Comparison of ENCODE assay signal across 24 mouse cellular contexts in genomic region chr11:57857709-57858108, GRCm38 (mm10). TPM values are rescaled to one million over a fixed set of nuclear protein-coding genes. Genes with fewer than 3 reads are reported as not detected.
"Had no signal": no experiment of that assay in that cellular context is flagged by ENCODE, and none has a peak within 500 bp of the region (broad histone marks: within the 10 kb centered on the region; RNA-seq: fewer than 3 reads in every experiment).

No protein-coding gene starts in this region.

- H3K9ac ChIP-seq: forebrain, postnatal 0 days; heart, embryonic 12.5 days; hindbrain, embryonic 13.5 days; hindbrain, embryonic 15.5 days; limb, embryonic 12.5 days had no signal

- H3K27me3 ChIP-seq: hindbrain, embryonic 13.5 days; hindbrain, embryonic 15.5 days; limb, embryonic 12.5 days had no signal

- H3K4me3 ChIP-seq: heart, adult 2 months; heart, embryonic 12.5 days; hindbrain, embryonic 13.5 days; hindbrain, embryonic 15.5 days; layer of hippocampus, adult 2 months; left cerebral cortex, adult 2 months; limb, embryonic 10.5 days; limb, embryonic 12.5 days had no signal

- DNase-seq: forebrain, postnatal 0 days; gastrocnemius, postnatal 14 days; gastrocnemius, postnatal 36 days; heart, adult 11 months; heart, adult 2 months; heart, postnatal 10 days; kidney, adult 11 months; kidney, adult 8-10 months; kidney, postnatal 10 days; kidney, postnatal 25 days; kidney, postnatal 4 days; liver had no signal

- H3K4me1 ChIP-seq: heart, embryonic 12.5 days; hindbrain, embryonic 13.5 days; hindbrain, embryonic 15.5 days had no signal

- H3K4me2 ChIP-seq: heart, embryonic 12.5 days; hindbrain, embryonic 13.5 days; hindbrain, embryonic 15.5 days; limb, embryonic 12.5 days had no signal

- H3K36me3 ChIP-seq: heart, embryonic 12.5 days; hindbrain, embryonic 13.5 days; hindbrain, embryonic 15.5 days; limb, embryonic 10.5 days; limb, embryonic 12.5 days had no signal

- H3K27ac ChIP-seq: heart, adult 2 months; hindbrain, embryonic 13.5 days; hindbrain, embryonic 15.5 days; hindbrain, postnatal 0 days; layer of hippocampus, adult 2 months; left cerebral cortex, adult 2 months; limb, embryonic 10.5 days; limb, embryonic 12.5 days had no signal

- H3K9me3 ChIP-seq: heart, embryonic 12.5 days; hindbrain, embryonic 13.5 days; hindbrain, embryonic 15.5 days; limb, embryonic 10.5 days; limb, embryonic 12.5 days had no signal

- ATAC-seq: forebrain, postnatal 0 days; hindbrain, postnatal 0 days; intestine, embryonic 16.5 days had no signal

RNA-seq across cellular contexts. Expression of gene Hand1, which starts 25.1 kb away (rescaled TPM):
- polyA plus RNA-seq: forebrain, postnatal 0 days; gonadal fat pad, adult 2 months; heart, adult 2 months; hindbrain, embryonic 11.5 days; hindbrain, embryonic 13.5 days; hindbrain, embryonic 15.5 days; hindbrain, postnatal 0 days; kidney, embryonic 14.5 days had no signal
